Mouse (Mus musculus) olfactory bulb, adult 2 months (tissue): ENCODE measurements around the gene Plin5. TPM values are rescaled to one million over a fixed set of nuclear protein-coding genes. Genes with fewer than 3 reads are reported as not detected.

Experiments used
- H3K27ac ChIP-seq: fragments of 200-500 bp; 2 replicates; pipeline ENCODE4 v1.5.1; 2012; ENCODE audit warnings: low read depth, low read length; ENCODE audit not compliant: insufficient read depth
- H3K4me1 ChIP-seq: fragments of 200-500 bp; 2 replicates; pipeline ENCODE4 v1.6.1; 2012; ENCODE audit warnings: low read length; ENCODE audit not compliant: control insufficient read depth, insufficient read depth
- H3K4me3 ChIP-seq: fragments of 200-500 bp; 2 replicates; pipeline ENCODE4 v1.5.1; 2012; ENCODE audit warnings: mild to moderate bottlenecking, low read depth, low read length, moderate library complexity; ENCODE audit not compliant: insufficient read depth
- CTCF ChIP-seq: fragments of 200-500 bp; IDR thresholded peaks from 2 replicates; pipeline ENCODE4 v1.5.1; 2012; ENCODE audit warnings: low read depth, mild to moderate bottlenecking, low read length, moderate library complexity; ENCODE audit not compliant: insufficient read depth
- POLR2A ChIP-seq: fragments of 200-500 bp; IDR thresholded peaks from 2 replicates; pipeline ENCODE4 v1.6.1; 2012; ENCODE audit warnings: mild to moderate bottlenecking, low read depth, low read length, moderate library complexity; ENCODE audit not compliant: insufficient read depth
- WGBS: fragments of 180-500 bp; shearing (Covaris S2); methylation state at CpG from one replicate; pipeline ENCODE4 v1.1.7; 2018; 5-methylcytosine and 5-hydroxymethylcytosine counted together
- polyA plus RNA-seq: library from polyadenylated mRNA; stranded (reverse); fragments of >200 nt; gene quantifications from 2 replicates; pipeline ENCODE4 v1.2.4, GENCODE M21; 2012; ENCODE audit warnings: low replicate concordance; ENCODE audit not compliant: missing spikeins, insufficient read depth, insufficient read length

Plin5 gene
- polyA plus RNA-seq, 1 experiment: not detected

DNA sequence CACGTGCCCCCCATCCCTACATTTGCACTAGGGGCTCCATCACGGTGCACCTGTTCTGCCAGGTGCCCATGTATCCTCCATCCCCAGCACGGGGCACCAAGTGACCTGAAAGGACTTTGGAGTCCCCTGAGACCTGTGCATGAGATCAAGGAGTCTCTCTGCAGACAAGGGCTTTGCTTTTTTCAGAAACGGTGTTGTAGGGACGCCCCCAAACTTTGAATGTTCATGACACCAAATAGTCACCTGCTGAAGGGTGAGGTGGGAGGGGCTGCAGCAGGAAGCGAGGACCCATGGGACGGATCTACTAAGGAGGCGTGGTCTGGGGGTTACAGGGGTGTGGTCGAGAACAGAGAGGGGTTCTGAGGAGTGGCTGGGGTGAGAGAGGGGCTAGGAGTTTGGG, 30.9 kb upstream of the Plin5 start:
- Histone ChIP-seq H3K4me3 (no peak overlapping the region), H3K27ac (no peak overlapping the region), H3K4me1 (peaks cover 18% of the 10 kb centered on the region)
- TF ChIP-seq POLR2A (no peak), CTCF (no peak)
- WGBS: 31% methylated on average over 9 of the region's 9 CpGs

DNA sequence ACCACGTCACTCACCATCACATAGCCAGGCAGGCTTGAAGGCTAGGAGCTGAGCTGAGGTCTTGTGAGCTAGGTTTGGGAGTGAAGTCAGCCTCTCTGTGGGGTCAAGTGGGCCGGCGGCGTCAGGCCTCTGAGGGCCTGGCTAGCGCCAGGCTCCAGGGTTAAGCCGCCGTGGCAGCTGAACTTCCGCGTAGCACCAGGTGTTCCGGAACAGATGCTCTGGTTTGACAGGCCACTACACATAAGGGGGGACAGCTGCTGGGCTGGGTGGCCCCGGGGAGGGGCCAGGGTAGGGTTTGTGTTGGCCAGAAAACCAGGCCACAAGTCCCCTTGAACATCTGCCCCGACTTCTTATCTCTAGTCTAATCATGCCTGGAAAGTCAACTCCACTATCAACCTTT, 30.0 kb upstream of the Plin5 start:
- no peak overlapping the region for H3K4me3 ChIP-seq
- 87% methylated on average over 12 of the region's 12 CpGs for WGBS
- H3K27ac ChIP-seq: no peak overlapping the region
- TF ChIP-seq CTCF (no peak), POLR2A (no peak)
- H3K4me1 ChIP-seq: peaks cover 19% of the 10 kb centered on the region

DNA sequence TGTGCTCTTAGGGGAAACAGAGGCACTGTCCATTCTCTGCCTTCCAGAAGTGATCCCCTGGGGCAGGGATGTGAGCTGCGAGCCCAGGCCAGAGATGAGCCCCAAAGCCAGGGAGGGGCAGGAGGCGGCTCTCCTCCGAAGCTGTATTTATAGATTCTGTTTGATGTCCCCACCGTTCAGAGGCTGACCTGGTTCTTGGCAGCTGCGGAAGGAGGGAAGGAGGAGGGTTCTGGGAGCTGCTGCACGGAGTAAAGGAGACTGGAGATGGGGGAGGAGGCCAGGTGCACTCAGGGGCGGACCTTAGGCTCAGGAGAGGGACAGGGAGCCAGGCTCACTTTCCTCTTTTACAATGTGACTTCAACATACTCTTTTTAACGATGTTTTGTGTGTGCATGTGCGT, 28.7 kb upstream of the Plin5 start:
- WGBS: 30% methylated on average over 9 of the region's 9 CpGs
- Histone ChIP-seq H3K27ac (no peak overlapping the region), H3K4me3 (no peak overlapping the region), H3K4me1 (peaks cover 32% of the 10 kb centered on the region)
- TF ChIP-seq CTCF (no peak), POLR2A (no peak)

DNA sequence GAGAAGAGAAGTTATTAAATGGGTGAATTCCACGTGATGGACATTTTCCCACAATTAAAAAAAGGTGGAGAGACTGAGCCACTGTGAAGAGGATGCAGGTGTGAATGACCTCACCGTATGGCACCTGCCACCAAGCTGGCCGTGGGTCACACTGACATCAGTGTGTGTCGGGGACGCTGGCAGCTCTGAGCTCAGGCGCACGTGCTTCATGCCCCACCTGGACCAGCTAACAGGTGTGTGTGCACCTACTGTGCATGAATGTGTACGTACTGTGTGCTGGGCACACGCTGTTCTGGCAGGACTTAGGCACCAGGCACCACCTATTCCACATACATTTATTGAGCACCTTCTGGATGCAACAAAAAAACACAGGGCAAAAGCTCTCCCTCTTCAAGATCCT, 27.1 kb upstream of the Plin5 start:
- no peak for TF ChIP-seq POLR2A
- no peak for TF ChIP-seq CTCF
- 84% methylated on average over 9 of the region's 9 CpGs for WGBS
- no peak overlapping the region for H3K27ac ChIP-seq

DNA sequence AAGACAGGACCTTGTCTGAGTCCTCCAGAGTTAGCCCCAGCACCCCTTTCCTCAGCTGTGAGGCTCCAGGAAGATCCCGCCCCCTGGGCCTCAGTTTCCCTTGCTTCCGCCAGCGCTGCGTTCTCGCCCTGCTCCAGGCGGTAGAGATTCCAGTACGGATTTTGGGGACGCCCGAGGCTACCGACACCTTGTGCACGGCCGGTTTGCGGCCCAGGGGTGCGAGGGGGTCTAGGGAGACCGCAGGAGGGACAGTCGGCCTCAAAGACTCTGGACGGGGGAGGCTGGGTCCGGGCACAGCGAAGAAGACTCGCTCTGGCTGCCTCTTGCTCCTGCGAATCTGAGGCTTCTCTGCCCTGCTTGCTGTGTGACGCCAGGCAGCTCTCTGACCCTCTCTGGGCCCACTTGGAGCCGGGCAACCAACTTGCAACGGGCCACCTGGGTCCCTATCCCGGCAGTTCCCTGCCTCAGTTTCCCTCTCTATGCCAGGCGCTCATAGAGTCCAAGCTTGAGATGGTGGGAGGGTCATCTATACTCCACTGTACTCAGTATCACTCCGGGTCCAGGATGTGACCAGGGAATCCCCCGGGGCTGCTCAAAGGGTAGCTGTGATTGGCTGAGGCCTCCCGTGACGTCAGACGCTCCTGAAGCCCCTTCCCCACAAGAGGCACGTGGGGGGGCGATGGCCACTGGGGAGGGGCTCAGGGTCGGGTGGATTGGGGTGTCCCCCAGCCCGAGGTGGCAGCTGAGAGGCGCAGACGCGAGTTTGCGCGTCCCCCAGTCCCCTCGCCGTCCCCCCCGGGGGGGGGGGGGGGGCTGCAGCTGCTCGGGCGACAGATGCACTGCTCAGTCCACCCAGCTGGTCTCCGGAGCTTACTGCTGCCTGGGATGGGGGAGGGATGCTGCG, 24.6 kb upstream of the Plin5 start:
- TF ChIP-seq CTCF (no peak), POLR2A (peak; percentile 41; the same call in 1 of the 2 replicates)
- 1% methylated on average over 39 of the region's 47 CpGs for WGBS
- H3K27ac ChIP-seq: no peak overlapping the region

More for the DNA sequence above, 27.1 kb upstream of the Plin5 start:
- peaks cover 36% of the 10 kb centered on the region for H3K4me1 ChIP-seq
- H3K4me3 ChIP-seq: no peak overlapping the region

DNA sequence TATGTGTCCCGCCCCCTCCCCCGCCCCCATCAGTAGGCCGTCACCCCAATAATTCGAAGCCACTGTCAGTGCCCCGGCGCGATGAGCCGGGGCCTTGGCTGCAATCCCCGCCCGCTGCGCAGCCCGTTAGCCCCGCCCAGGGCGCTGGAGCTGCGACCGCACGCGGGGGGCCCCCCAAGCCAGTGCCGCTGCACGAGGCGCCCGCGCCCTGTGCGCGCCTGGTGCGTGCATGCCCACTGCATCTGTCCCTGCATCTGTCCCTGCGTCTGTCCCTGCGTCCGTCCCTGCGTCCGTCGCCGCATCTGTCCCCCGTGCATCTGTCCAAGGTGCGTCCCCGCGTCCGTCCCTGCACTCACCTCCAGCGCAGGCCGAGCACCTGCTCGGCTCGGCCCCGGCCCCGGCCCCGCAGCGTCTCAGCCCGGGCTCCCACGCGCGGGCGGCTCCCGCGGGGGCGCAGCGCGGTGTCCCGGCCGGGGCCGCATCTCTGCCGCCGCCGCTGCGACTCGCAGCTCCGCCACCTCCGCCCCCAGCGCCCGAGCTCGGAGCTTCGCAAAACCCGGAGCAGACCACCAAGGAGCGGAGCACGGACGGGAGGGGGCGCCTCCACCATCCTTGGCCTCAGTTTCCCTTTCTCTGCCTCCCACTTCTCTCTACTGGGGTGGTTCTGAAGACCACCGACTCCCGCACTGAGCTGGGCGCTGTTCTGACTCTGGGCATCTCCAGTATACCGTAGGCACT, 22.6 kb upstream of the Plin5 start, which contains the start of gene Sema6b:
Gene Sema6b (minus strand): TSS at position 486 of the 738 bp plus-strand sequence.
- WGBS: 2% methylated on average over 78 of the region's 79 CpGs
- Histone ChIP-seq H3K27ac (peak within 1 kb of the TSS; percentile 85), H3K4me3 (peak within 1 kb of the TSS; percentile 86), H3K4me1 (peaks cover 44% of the 10 kb centered on the region)
- TF ChIP-seq POLR2A: peak; percentile 48; the same call in 1 of the 2 replicates
- no peak for TF ChIP-seq CTCF

More for the DNA sequence above, 24.6 kb upstream of the Plin5 start:
- peak overlapping the region; percentile 63 for H3K4me3 ChIP-seq
- peaks cover 49% of the 10 kb centered on the region for H3K4me1 ChIP-seq

DNA sequence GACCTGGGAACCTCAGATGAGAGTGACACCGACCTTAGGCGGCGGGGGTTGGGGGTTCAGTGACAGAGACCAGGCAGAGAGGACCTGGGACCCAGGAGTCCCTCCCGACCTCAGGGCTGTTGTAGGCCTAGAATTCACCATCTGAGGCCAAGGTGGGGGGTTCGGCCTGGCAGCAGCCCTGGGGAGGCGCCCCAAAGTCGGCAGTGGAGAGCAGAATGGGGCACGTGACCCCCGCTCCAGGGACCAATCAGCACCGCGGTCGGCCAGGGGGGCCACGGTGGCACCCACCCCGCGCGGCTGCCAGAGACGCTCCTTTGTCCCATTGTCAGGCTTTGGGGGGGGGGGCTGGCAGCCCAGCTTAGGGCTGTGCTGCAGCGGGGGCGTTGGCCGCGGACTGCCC, 22.0 kb upstream of the Plin5 start:
- Histone ChIP-seq H3K27ac (peak overlapping the region; percentile 1; the same call in 1 of the 2 replicates), H3K4me1 (peaks cover 51% of the 10 kb centered on the region), H3K4me3 (peak overlapping the region; percentile 86)
- 7% methylated on average over 21 of the region's 21 CpGs for WGBS
- TF ChIP-seq POLR2A (0 out of 2 replicates have a peak, but pooled peaks have one; percentile 8), CTCF (no peak)

DNA sequence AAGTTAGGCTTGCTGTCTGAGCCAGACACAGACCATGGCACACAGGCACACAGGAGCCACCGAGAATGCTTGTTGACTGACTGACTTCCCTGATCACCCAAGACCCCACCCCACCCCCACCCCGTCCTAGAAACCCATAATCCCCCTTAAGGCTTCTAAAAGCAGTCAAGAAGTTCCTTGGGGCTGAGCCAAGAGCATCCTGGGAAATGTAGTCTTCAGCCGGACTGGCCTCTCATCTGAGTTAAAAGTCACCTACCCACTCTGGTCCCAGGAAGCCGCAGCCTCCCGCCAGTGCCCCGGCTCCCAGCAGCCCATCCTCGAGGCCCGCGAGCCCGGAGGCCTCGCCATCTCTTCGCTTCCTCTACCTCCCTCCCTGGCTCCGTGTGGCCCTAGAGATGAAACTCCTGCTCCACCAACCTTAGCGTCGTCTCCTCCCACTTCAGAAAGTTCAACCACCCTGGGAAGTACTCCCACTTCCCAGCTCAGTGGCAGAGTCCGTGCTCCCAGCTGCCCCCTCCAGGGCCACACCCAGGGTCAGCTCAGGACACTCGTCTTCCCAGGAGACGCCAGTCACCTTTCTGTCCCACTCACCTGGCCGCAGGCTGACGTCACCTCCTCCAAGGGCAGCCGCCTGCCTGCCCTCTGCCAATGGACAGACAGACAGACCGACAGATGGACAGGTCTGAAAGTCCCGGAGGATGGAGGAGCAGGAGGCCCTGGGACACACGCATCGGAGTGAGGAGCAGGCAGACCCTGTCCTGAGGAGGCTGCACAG, 20.6 kb upstream of the Plin5 start:
- H3K27ac ChIP-seq: no peak overlapping the region
- H3K4me3 ChIP-seq: peak overlapping the region; percentile 86
- H3K4me1 ChIP-seq: peaks cover 61% of the 10 kb centered on the region
- 27% methylated on average over 25 of the region's 25 CpGs for WGBS
- no peak for TF ChIP-seq CTCF
- TF ChIP-seq POLR2A: no peak
